Mouse (Mus musculus): ENCODE data around the gene Fndc8.

Gene Fndc8

GRCm38 (mm10) chr11:82891936-82892335, at the start of gene Fndc8:
TSS of gene Fndc8 (plus strand) at chr11:82892124.
- no peak for DNase-seq (ENCODE audit: low spot score in 2 of 2)

DNA sequence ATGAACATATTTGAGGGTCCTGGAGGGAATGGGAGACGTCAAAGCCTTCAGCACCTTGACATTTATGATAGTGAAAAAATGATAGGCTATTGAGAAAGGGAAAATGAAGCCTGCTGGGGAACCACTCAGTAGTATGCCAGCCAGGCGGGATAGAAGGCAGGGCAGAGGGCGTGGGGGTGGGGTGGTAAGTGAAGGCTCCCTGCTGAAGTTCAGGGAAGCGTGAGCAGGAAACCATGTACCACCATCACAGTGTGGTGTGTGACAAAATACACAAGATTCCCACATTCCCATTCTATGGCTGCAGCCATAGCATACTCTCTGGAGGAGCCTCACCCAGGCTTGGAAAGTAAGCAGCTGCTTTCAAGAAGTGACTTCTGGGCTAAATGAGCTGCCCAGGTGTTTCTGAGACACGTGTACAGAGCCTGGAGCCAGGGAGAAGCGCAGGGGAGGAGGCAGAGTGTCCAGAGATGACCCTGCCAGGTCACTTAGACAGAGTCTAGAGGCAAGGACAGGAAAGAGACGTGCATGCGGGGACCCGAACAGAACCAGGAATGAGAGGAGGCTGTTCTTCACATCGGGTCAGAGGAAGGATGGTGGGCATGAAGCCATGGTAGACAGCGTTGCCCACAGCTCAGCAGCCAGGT, 47.0 kb upstream of the Fndc8 start:
- DNase-seq (ENCODE audit: low spot score in 2 of 2): peak; percentile 56

GRCm38 (mm10) chr11:82845415-82846078, 46.4 kb upstream of the Fndc8 start:
- DNase-seq (ENCODE audit: low spot score in 2 of 2): peak; percentile 77 to 86

GRCm38 (mm10) chr11:82846079-82846436, 45.9 kb upstream of the Fndc8 start:
- peak in 1 of 2 experiments; percentile 75 for DNase-seq (ENCODE audit: low spot score in 2 of 2)

DNA sequence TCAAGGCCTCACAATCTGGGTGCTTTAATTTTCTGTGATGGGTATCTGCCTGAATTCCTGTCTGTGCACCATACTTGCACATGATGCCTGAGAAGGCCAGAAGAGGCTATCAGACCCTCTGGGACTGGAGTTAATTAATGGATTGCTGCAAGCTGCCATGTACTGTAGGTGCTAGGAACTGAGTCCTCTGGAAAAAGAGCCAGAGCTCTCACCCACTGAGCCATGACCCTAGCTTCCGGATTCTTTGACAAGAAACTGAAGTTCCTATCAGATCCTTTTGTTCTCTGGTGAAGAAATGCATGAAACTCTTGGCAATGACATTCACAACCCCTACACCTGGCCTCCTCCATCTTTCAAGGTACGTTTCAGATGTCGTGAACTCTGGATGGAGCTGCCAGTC, 45.0 kb upstream of the Fndc8 start:
- peak in 1 of 2 experiments; percentile 32 for DNase-seq (ENCODE audit: low spot score in 2 of 2)

DNA sequence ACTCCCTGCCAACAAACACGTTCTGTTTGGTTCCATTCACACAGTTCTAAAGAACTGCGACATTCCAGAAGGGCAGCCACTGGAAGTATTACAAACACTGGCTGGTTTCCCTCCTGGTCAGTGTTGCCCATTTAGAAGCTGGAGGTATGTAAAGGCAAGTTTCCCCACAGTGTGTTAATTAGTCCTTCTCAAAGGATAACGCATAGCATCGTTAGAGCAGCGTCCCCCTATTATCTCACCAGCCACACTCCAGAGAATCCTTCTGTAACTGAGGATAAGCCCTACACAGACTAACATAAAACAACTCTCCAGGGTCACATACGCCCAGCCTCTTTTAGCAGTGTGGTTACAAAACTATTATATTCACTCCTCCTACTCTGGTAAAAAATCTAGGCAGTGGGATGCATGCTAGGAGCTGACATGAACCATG, 44.3 kb upstream of the Fndc8 start:
- DNase-seq (ENCODE audit: low spot score in 2 of 2): peak; percentile 48 to 67

DNA sequence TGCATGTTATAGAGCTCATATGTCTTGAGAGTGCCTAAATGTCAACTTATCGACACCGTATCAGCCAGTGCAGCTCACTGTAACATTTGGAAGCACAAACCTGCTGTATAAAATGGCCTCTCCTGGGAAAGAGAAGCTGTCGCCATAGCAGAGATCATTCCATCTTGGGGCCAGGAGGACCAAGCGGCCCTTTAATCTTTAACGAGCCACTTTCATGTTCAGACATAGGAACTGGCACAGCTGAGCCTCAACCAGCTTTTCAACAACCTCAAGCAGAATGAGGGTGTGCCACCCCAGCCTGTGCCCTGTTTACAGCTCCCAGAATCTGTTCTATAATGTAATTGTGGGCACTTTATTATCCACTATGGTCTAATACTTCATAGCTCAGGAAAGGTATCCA, 41.7 kb upstream of the Fndc8 start:
- no peak for DNase-seq (ENCODE audit: low spot score in 2 of 2)

DNA sequence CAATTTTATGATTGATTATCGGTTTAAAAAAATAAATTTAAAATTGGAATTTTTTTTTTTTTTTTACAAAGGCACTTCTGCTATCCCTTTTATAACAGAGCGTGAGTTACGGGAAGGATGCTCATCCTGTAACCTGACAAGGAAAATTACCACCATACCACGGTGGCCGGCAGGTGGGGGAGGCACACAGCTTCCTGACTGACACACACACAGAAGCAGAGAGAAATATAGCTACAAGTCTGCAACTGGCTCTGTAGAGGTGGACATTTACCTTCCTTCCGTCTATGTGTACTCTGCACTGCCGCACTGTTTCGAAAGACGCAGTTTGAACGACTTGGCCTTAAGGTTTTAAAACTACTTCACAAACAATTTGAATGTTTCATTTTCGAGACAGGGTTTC, 39.8 kb upstream of the Fndc8 start:
- DNase-seq (ENCODE audit: low spot score in 2 of 2): no peak

DNA sequence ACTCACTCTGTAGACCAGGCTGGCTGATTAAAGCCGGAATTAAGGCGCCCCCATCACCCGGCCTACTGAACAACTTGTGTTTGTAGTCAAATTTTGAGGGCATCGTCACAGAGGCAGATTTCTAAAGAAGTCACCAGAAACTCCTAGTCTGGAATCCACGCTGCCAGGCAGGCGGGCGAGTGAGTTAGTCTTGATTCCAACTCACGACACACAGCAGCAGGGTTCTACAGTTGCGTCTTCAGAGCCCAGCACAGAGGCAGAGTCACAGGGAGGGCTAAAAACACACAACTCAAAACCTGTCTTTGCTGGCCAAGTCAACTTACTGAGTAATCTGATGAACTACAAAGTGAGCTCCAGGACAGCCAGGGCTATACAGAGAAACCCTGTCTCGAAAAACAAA, 39.4 kb upstream of the Fndc8 start:
- no peak for DNase-seq (ENCODE audit: low spot score in 2 of 2)

DNA sequence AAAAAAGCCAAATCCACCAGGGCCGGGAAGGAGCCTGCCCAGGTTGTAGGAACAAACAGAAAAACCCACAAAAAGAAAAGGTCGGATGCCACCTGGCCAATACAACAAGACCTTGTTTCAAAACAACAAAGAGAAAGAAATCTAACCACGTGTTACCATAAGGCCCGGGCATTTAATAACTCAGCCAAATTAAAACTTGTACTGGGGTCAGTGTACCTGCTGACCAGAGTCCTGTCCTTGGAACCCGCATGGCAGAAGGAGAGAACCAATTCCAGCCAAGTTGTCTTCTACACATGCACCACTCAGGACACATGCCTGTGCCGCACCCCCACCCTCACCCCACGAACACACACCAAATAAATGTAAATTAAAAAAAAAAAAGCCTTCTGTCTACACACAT, 39.0 kb upstream of the Fndc8 start:
- DNase-seq (ENCODE audit: low spot score in 2 of 2): no peak

DNA sequence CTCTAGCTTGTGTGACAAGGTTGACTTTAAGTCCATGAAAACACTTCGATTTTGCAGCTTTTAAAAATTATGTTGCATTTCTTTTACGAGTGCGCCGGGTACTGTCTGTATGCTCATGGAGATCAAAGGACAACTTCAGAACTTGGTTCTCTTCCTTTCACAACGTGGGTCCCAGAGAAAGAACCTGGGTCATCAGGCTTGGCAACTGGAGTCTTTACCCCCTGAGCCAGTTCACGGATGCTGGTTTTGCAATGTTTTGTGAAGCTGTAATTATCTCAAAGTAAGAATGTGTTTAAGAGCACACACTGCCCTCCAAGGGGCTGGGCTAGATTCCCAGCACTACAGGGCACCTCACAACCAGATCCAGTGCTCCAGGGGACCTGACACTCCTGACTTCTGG, 37.8 kb upstream of the Fndc8 start:
- no peak for DNase-seq (ENCODE audit: low spot score in 2 of 2)

- peak; percentile 54 to 56 for DNase-seq (ENCODE audit: low spot score in 2 of 2)
These were observed 36.5 kb upstream of the Fndc8 start for GRCm38 (mm10) chr11:82855327-82855973.

GRCm38 (mm10) chr11:82856032-82856431, 35.9 kb upstream of the Fndc8 start:
- DNase-seq (ENCODE audit: low spot score in 2 of 2): no peak

DNA sequence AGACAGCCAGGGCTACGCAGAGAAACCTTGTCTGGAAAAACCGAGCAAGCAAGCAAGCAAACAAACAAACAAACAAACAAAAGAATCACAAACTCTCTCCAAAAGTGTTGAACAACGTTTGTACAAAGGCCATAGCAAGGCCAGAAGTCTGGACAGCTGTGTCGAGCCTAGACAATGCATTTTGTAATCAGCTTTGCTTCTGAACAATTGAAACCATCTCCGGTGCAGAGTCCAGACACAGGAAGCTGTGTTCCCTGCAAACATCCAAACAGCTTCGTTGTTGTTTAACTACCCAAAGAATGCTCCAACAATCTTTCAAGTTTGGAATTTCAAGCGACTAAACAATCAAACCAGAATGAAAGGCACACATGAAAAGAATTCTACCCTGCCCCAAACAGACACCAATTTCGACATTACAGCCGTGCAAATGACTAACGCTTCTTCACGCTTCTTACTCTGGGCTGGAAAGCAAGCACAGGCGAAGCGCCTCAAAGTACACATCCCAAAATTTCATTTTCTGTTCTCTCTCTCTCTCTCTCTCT, 34.5 kb upstream of the Fndc8 start:
- no peak for DNase-seq (ENCODE audit: low spot score in 2 of 2)

DNA sequence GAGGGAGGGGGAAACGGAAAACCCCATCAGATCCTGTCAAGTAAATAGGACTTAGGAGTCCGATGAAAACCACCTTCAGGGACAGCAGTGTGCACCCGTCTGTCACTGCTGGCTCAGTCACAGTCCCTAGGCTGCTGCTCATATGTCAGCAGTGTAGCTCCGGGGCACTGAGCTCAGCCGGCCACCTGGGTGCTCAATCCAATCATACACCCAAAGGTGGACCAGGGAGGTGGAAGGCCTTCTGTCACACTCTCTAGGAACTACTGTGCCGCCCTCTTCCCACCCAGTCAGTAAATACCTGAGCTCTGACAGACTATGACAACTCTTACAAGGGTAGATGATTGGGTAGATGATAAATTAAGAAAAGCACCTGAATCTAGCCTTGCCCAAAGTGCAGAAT, 31.2 kb upstream of the Fndc8 start:
- no peak for DNase-seq (ENCODE audit: low spot score in 2 of 2)

DNA sequence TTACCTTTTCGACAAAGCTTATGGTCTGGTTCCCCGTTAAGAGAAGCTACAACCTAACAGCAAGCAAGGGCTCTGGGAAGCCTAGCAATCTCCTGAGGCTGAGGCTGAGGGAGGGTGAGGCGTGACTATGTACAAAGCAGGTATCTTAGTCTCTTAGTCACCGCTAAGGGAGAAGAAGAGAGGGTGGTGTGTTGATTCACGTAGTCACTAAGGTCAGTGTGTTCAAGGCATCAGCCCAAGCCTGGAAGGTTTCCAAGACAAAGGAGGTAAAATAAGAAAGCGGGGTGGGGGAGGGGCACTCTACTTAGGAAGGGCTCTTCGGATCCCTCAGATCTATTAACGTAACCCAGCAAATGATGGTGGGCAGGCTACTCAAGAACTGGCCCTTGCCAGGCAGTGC, 30.4 kb upstream of the Fndc8 start:
- no peak for DNase-seq (ENCODE audit: low spot score in 2 of 2)

- no peak for DNase-seq (ENCODE audit: low spot score in 2 of 2)
These were observed 29.3 kb upstream of the Fndc8 start for GRCm38 (mm10) chr11:82862638-82863037.

DNA sequence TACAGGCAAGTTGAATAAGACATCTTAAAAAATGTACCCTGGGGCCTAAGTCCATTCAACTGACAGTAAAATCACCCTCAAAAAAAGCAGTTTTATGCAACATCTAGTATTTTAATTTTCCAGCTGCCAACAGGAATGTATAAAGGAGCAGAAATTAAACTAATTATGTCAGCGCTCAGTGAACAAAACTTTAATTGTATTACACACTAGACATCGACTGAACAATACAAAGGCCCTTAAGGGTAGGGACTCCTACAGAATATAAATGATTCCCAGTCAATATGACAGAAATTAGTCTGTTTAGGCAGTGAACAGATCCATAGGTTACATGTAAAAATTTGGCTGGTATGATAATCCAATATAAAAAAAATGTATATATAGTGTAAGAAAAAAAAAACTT, 28.9 kb upstream of the Fndc8 start:
- no peak for DNase-seq (ENCODE audit: low spot score in 2 of 2)

DNA sequence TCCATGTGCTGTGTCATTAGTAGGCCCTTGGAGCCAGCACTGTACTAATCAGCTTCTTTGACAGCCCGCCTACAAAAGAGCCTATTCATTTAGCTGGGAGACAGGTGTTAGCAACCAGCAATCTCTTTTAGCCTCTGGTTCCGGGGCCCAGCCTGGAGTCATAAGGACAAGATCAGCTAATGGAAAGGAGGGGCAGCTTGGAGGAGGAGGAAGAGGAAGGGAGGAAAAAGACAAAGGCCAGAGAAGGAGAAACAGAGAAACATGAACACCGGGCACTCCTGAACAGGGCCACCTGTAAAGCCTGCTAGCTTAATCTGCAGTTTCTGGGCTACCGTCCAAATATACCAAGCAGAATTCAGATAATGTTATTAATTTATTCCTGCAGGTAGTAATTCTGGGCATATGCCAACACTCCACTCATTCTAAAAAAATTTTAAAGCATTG, 28.4 kb upstream of the Fndc8 start:
- DNase-seq (ENCODE audit: low spot score in 2 of 2): no peak

DNA sequence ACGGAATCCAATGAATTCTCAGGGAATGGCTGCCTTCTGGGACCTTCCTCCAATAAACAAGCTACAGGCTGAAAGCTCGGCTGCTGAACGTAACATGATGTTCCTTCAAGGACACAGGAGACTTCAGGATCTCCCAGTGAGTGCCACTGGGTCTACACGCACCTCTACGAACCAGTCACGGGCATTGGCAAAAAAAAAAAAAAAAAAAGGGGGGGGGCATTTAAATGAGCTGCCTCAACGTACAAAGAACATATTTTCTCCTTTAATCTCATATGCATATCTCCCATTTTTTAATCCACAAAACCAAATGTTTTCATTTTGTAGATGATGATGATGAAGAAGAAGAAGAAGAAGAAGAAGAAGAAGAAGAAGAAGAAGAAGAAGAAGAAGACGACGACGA, 26.0 kb upstream of the Fndc8 start:
- no peak for DNase-seq (ENCODE audit: low spot score in 2 of 2)

GRCm38 (mm10) chr11:82866850-82867564, 24.9 kb upstream of the Fndc8 start:
- DNase-seq (ENCODE audit: low spot score in 2 of 2): no peak

DNA sequence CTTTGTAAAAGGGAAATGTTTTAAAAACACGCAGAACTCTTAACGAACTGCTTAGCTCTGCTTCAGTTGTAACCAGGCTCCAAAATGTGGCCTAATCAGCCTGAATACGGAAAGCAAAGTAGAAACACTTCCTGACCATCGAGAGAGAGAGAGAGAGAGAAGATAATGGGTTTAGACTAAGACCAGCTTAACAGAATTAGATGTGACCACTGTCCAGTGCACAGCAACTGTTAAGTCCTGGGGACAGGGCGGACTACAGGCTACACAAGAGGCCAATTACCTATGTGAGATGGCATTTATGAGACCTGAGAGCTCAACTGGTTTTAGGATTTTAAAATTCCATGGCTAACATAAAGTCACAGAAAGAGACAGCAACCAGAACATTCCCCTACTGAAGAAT, 24.0 kb upstream of the Fndc8 start:
- DNase-seq (ENCODE audit: low spot score in 2 of 2): no peak
